Mouse (Mus musculus): ENCODE data around the gene Sbno2.

Gene Sbno2

GRCm38 (mm10) chr10:80033511-80034391 lies 71.6 kb downstream of the Sbno2 start:
- DNase-seq = peak; percentile 96

- DNase-seq = peak; percentile 98
Measured at GRCm38 (mm10) chr10:80032799-80033480, 72.4 kb downstream of the Sbno2 start.

GRCm38 (mm10) chr10:80030736-80031135 lies 74.6 kb downstream of the Sbno2 start:
- peak; percentile 91 for DNase-seq

- DNase-seq = no peak
Measured at GRCm38 (mm10) chr10:80030191-80030590, 75.2 kb downstream of the Sbno2 start.

- peak; percentile 93 for DNase-seq
Measured at GRCm38 (mm10) chr10:80028521-80028846, 76.9 kb downstream of the Sbno2 start.

GRCm38 (mm10) chr10:80027681-80028520 lies 77.5 kb downstream of the Sbno2 start:
- peak; percentile 93 for DNase-seq

GRCm38 (mm10) chr10:80025889-80026288 lies 79.5 kb downstream of the Sbno2 start:
- DNase-seq = peak; percentile 94

GRCm38 (mm10) chr10:80025463-80025862 lies 79.9 kb downstream of the Sbno2 start:
- peak; percentile 91 for DNase-seq

GRCm38 (mm10) chr10:80025044-80025347 lies 80.4 kb downstream of the Sbno2 start:
- no peak for DNase-seq

GRCm38 (mm10) chr10:80024229-80025043 lies 80.9 kb downstream of the Sbno2 start:
- peak; percentile 96 for DNase-seq

GRCm38 (mm10) chr10:80023758-80024157 lies 81.6 kb downstream of the Sbno2 start:
- DNase-seq = no peak

GRCm38 (mm10) chr10:80022806-80023205 lies 82.6 kb downstream of the Sbno2 start:
- DNase-seq = no peak

- DNase-seq = no peak
Measured at GRCm38 (mm10) chr10:80022164-80022563, 83.2 kb downstream of the Sbno2 start.

- peak; percentile 93 for DNase-seq
Measured at GRCm38 (mm10) chr10:80021320-80021641, 84.1 kb downstream of the Sbno2 start.

- DNase-seq = peak; percentile 92
Measured at GRCm38 (mm10) chr10:80020603-80021319, 84.6 kb downstream of the Sbno2 start.

GRCm38 (mm10) chr10:80020191-80020590 lies 85.2 kb downstream of the Sbno2 start:
- no peak for DNase-seq

- peak; percentile 97 for DNase-seq
Measured at GRCm38 (mm10) chr10:80019471-80020131, 85.8 kb downstream of the Sbno2 start.

GRCm38 (mm10) chr10:80018739-80019297 lies 86.6 kb downstream of the Sbno2 start:
- peak; percentile 97 for DNase-seq

- DNase-seq = peak; percentile 93
Measured at GRCm38 (mm10) chr10:80017771-80018170, 87.6 kb downstream of the Sbno2 start.

GRCm38 (mm10) chr10:80017361-80017760 lies 88.0 kb downstream of the Sbno2 start:
- DNase-seq = peak; percentile 98

GRCm38 (mm10) chr10:80016931-80017330 lies 88.4 kb downstream of the Sbno2 start:
- DNase-seq = peak; percentile 93
